Mouse (Mus musculus): ENCODE data around the gene Cpsf6. TPM values are rescaled to one million over a fixed set of nuclear protein-coding genes. Genes with fewer than 3 reads are reported as not detected.
A peak's percentile ranks its signal among the peaks of the same experiment; 100 is the strongest.

Gene Cpsf6
- 76.0 and 87.9 TPM in 2 replicates for total RNA-seq (2021)
- long read RNA-seq, experiment 1, full-length matches to known transcripts = 44 of 74 reads
- long read RNA-seq, experiment 1, partial matches to known transcripts = 5 of 74 reads
- long read RNA-seq, experiment 1, other reads (novel, unspliced or antisense) = 25 of 74 reads
- long read RNA-seq, experiment 2, full-length matches to known transcripts = 37 of 67 reads
- long read RNA-seq, experiment 2, partial matches to known transcripts = 4 of 67 reads
- long read RNA-seq, experiment 2, other reads (novel, unspliced or antisense) = 26 of 67 reads

- no peak for DNase-seq
Measured at GRCm38 (mm10) chr10:117379908-117380307, at the start of gene Cpsf6. Gene Cpsf6, minus strand, starts transcription at chr10:117380015.

- DNase-seq = no peak
Measured at GRCm38 (mm10) chr10:117426615-117426969, 46.8 kb upstream of the Cpsf6 start.

- DNase-seq = no peak
Measured at GRCm38 (mm10) chr10:117425907-117426614, 46.2 kb upstream of the Cpsf6 start.

GRCm38 (mm10) chr10:117425013-117425412 lies 45.2 kb upstream of the Cpsf6 start:
- no peak for DNase-seq

GRCm38 (mm10) chr10:117424146-117424905 lies 44.5 kb upstream of the Cpsf6 start:
- no peak for DNase-seq

GRCm38 (mm10) chr10:117423025-117424002 lies 43.5 kb upstream of the Cpsf6 start:
- DNase-seq = no peak

GRCm38 (mm10) chr10:117422174-117422808 lies 42.5 kb upstream of the Cpsf6 start:
- DNase-seq = no peak

- DNase-seq = no peak
Measured at GRCm38 (mm10) chr10:117421283-117422107, 41.7 kb upstream of the Cpsf6 start.

GRCm38 (mm10) chr10:117420502-117421282 lies 40.9 kb upstream of the Cpsf6 start:
- no peak for DNase-seq

GRCm38 (mm10) chr10:117419577-117420290 lies 39.9 kb upstream of the Cpsf6 start:
- no peak for DNase-seq

GRCm38 (mm10) chr10:117418668-117419237 lies 38.9 kb upstream of the Cpsf6 start:
- DNase-seq = no peak

- no peak for DNase-seq
Measured at GRCm38 (mm10) chr10:117417772-117418667, 38.2 kb upstream of the Cpsf6 start.

- peak; percentile 24 for DNase-seq
Measured at GRCm38 (mm10) chr10:117417470-117417767, 37.6 kb upstream of the Cpsf6 start.

- no peak for DNase-seq
Measured at GRCm38 (mm10) chr10:117416636-117417469, 37.0 kb upstream of the Cpsf6 start.

GRCm38 (mm10) chr10:117416095-117416494 lies 36.3 kb upstream of the Cpsf6 start:
- DNase-seq = no peak

- DNase-seq = no peak
Measured at GRCm38 (mm10) chr10:117415364-117416057, 35.7 kb upstream of the Cpsf6 start.
